In genomic region chr7:67228891-67229602, GRCm38 (mm10) we compare ENCODE assay signal across 8 mouse cellular contexts. TPM values are rescaled to one million over a fixed set of nuclear protein-coding genes. Genes with fewer than 3 reads are reported as not detected.
A peak's percentile ranks its signal among the peaks of the same experiment; 100 is the strongest.
DNase-seq lines count a peak whose midpoint lies in the region; ATAC-seq and TF ChIP-seq lines count a peak whose summit lies in the region.

No protein-coding gene starts in this region.

- H3K9me3 ChIP-seq in E14TG2a.4 (ENCODE audit: low read length), result no peaks in the 10 kb centered on the region

- 56% methylated on average over 5 of the region's 5 CpGs for WGBS in heart, adult 2 months
- 79% methylated on average over 5 of the region's 5 CpGs for WGBS in liver, adult 2 months

- peak; percentile 88 for TF ChIP-seq CTCF in heart, adult 2 months (IDR thresholded peaks at IDR 0.05)
- TF ChIP-seq CTCF in E14TG2a.4 (conservative IDR thresholded peaks at IDR 0.05; ENCODE audit: low read length), result peak; percentile 68
- peak; percentile 87 for TF ChIP-seq CTCF in liver, adult 2 months (IDR thresholded peaks at IDR 0.05; ENCODE audit: low read depth, low read length)

- no peak overlapping the region for H3K9ac ChIP-seq in heart, adult 2 months (ENCODE audit: low read depth, low read length)
- H3K9ac ChIP-seq in liver, adult 2 months (ENCODE audit: low read depth, low read length), result no peak overlapping the region

- no peaks in the 10 kb centered on the region for H3K79me2 ChIP-seq in heart, adult 2 months (replicated peaks; ENCODE audit: control insufficient read depth, insufficient read depth, low read length)
- no peaks in the 10 kb centered on the region for H3K79me2 ChIP-seq in liver, adult 2 months (ENCODE audit: control insufficient read depth, insufficient read depth, low read length)

- DNase-seq in heart, adult 2 months, result peak in 1 of 2 experiments; percentile 63
- no peak for DNase-seq in heart, postnatal 25 days (ENCODE audit: low spot score)
- peak; percentile 54 to 73 for DNase-seq in heart, postnatal 14 days
- no peak for DNase-seq in liver, adult 2 months (ENCODE audit: extremely low read depth, low read depth, low spot score)
- peak; percentile 63 for DNase-seq in naive thymus-derived CD4-positive, alpha-beta T cell, adult 2 months (ENCODE audit: low read depth)
- no peak for DNase-seq in layer of hippocampus, adult 11-12 months (ENCODE audit: low spot score)

- intact Hi-C loops in heart, adult 2 months (cut with DNase I), result no loop called here
- intact Hi-C loops in heart, postnatal 25 days (cut with DNase I), result loop anchor here (10.0 kb wide), 1 partner anchor 526 kb away; the partner anchor contains the start of gene Synm
- intact Hi-C loops in heart, postnatal 14 days (cut with DNase I), result no loop called here

- H3K4me3 ChIP-seq in heart, adult 2 months, result no peak overlapping the region
- no peak overlapping the region for H3K4me3 ChIP-seq in E14TG2a.4 (replicated peaks; ENCODE audit: low read length)
- H3K4me3 ChIP-seq in liver, adult 2 months (ENCODE audit: insufficient read depth, low read depth, low read length), result no peak overlapping the region

- H3K27me3 ChIP-seq in heart, adult 2 months (ENCODE audit: control insufficient read depth, insufficient read depth, low read length), result no peaks in the 10 kb centered on the region
- H3K27me3 ChIP-seq in E14TG2a.4 (ENCODE audit: insufficient read depth, low read length), result no peaks in the 10 kb centered on the region
- no peaks in the 10 kb centered on the region for H3K27me3 ChIP-seq in liver, adult 2 months (ENCODE audit: control insufficient read depth, insufficient read depth, low read length)

- peaks cover 17% of the 10 kb centered on the region for H3K4me1 ChIP-seq in heart, adult 2 months (ENCODE audit: control insufficient read depth, insufficient read depth, low read length)
- H3K4me1 ChIP-seq in E14TG2a.4 (replicated peaks; ENCODE audit: low read depth, low read length), result no peaks in the 10 kb centered on the region
- H3K4me1 ChIP-seq in liver, adult 2 months (ENCODE audit: control insufficient read depth, insufficient read depth, low read length), result no peaks in the 10 kb centered on the region

- peak; percentile 74 for ATAC-seq in common myeloid progenitor, adult 5-6 weeks (replicated peaks; ENCODE audit: low read depth, poor library complexity, severe bottlenecking)

- peak; percentile 16; the same call in 1 of the 2 replicates for TF ChIP-seq EP300 in heart, adult 2 months (IDR thresholded peaks at IDR 0.05; ENCODE audit: insufficient read depth, low read depth, low read length)

- H3K36me3 ChIP-seq in heart, adult 2 months (ENCODE audit: control insufficient read depth, insufficient read depth, low read length), result peaks cover 21% of the 10 kb centered on the region
- peaks cover 16% of the 10 kb centered on the region for H3K36me3 ChIP-seq in E14TG2a.4 (ENCODE audit: insufficient read depth, low read length)
- H3K36me3 ChIP-seq in liver, adult 2 months (ENCODE audit: control insufficient read depth, insufficient read depth, low read length), result peaks cover 2% of the 10 kb centered on the region; the same call in 1 of the 2 replicates

- TF ChIP-seq POLR2A in heart, adult 2 months (IDR thresholded peaks at IDR 0.05; ENCODE audit: insufficient read depth, low read depth, low read length), result no peak
- no peak for TF ChIP-seq POLR2A in liver, adult 2 months (IDR thresholded peaks at IDR 0.05; ENCODE audit: extremely low read depth, insufficient read depth, low read length)

- H3K27ac ChIP-seq in heart, adult 2 months, result peak overlapping the region; percentile 81
- no peak overlapping the region for H3K27ac ChIP-seq in liver, adult 2 months (replicated peaks; ENCODE audit: insufficient read depth, low read depth, low read length)

RNA-seq across cellular contexts. Expression of gene Lysmd4, which starts 6.7 kb away (rescaled TPM):
- 10 to 100 TPM; 17.3 to 18.2 TPM for total RNA-seq in heart, adult 2 months (2021)
- 14.6 and 30.7 TPM in 2 replicates for polyA plus RNA-seq in heart, adult 2 months (2012; rRNA removed)
- total RNA-seq in heart, postnatal 25 days (2021), result 10 to 100 TPM; 16.9 to 21.7 TPM
- 2.7 and 5.9 TPM in 2 replicates for total RNA-seq in common myeloid progenitor, adult 5-6 weeks (2017)
- 10 to 100 TPM; 17.4 to 18.1 TPM for total RNA-seq in heart, postnatal 14 days (2021)
- 9.5 and 9.6 TPM in 2 replicates for total RNA-seq in liver, adult 2 months (2014; rRNA removed)
- 8.3 and 8.5 TPM in 2 replicates for polyA plus RNA-seq in liver, adult 2 months (2012; rRNA removed)

Comparison
In these comparisons a context has a peak if more than half of its experiments do, and no peak if none do; other contexts are left out.
1. DNase-seq: peak in heart, postnatal 14 days (2 of 2) and naive thymus-derived CD4-positive, alpha-beta T cell, adult 2 months (single experiment); none in heart, postnatal 25 days (single experiment), liver, adult 2 months (single experiment) and layer of hippocampus, adult 11-12 months (single experiment).
2. Peak in every context shown above with its lines, with median percentiles within 50 percentile points of each other: CTCF ChIP-seq.